Mouse (Mus musculus) erythroblast, embryonic 14.5 days (primary cell): ENCODE results near the gene Gypa.

Source experiments
- GATA1 ChIP-seq: IDR thresholded peaks from 2 replicates; pipeline ENCODE4 v1.6.1; 2012; ENCODE audit warnings: low read length, inconsistent platforms, mixed read lengths
- TAL1 ChIP-seq: IDR thresholded peaks from 3 replicates; pipeline ENCODE4 v1.6.1; 2012; ENCODE audit warnings: low read length, inconsistent platforms, mixed read lengths

DNA sequence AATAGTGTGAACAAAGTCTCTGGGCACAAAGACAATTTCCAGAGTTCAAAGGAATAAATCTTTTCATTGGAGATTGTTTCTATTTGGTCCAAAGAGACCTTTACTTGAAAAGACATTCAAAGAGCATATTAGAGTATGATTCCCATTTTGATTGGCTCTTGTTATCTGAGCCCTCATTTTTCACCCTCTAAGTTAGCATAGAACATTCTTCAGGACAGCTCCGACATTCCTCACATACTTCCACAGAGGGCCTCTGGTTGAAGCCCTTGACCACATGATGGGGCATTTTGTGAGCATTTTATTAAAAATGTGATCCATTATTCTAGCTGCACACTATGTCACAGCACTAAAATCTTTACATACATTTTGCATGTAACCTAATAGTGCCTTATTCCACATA, 14.5 kb upstream of the Gypa start:
- TF ChIP-seq GATA1 (no peak), TAL1 (no peak)
